Mouse (Mus musculus) lung, adult 2 months (tissue): ENCODE measurements around the gene 1700010B08Rik.

Source experiments
- CTCF ChIP-seq: fragments of 200-500 bp; IDR thresholded peaks from 2 replicates; pipeline ENCODE4 v1.5.1; 2011; ENCODE audit warnings: mild to moderate bottlenecking, low read length, control low read depth; ENCODE audit not compliant: insufficient read depth
- POLR2A ChIP-seq: fragments of 200-500 bp; IDR thresholded peaks from 2 replicates; pipeline ENCODE4 v1.6.1; 2011; ENCODE audit warnings: low read depth, mild to moderate bottlenecking, control low read depth, low read length, borderline replicate concordance; ENCODE audit errors: extremely low read depth

DNA sequence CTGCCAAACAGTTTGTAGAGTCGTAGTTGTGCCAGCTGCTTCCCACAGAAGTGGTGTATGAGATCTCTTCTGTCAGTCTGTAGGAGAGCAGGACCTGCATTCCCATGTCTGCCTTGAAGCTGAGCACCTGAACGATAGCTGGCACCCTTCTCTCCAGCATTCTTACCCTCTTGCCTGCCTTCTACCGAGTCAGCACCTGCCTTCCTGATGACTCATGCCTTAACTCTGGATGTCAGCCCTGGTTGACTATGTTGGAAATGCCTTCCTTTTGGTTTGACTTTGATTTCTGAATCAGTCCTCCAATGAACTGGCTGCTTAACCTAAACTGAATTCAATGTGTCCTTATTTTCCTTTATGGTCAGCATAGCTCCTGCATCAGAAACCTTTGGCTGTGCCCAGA lies 20.4 kb upstream of the 1700010B08Rik start:
- TF ChIP-seq POLR2A (no peak), CTCF (no peak)
